Mouse (Mus musculus) embryonic fibroblast, embryonic 13.5 days (primary cell): ENCODE data around the gene Nipal4.

ENCODE experiments used
- CTCF ChIP-seq: IDR thresholded peaks from 2 replicates; pipeline ENCODE4 v1.5.1; 2011; ENCODE audit warnings: mild to moderate bottlenecking, control low read depth, low read length, moderate library complexity, borderline replicate concordance; ENCODE audit not compliant: insufficient read depth
- POLR2A ChIP-seq: IDR thresholded peaks from 2 replicates; pipeline ENCODE4 v1.6.1; 2011; ENCODE audit warnings: low read depth, mild to moderate bottlenecking, control low read depth, low read length, moderate library complexity

DNA sequence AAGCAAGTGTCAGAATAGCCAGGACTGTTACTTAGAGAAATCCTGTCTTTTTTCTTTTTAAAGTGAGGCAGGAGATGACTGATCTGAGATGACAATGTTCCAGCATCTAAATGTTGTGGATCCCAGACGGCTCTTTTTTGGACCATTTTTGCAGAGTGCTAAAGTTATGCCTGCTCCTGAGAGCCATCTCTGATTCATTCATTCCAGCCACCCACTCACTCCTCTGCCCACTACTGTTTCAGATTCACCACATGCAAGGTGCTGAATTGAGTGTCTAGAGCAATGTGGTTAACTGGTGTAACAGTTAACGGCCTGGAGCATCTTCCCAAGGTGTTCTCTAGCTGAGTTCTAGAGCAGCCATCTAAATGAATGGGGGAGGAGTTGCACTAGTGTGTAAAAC lies 31.4 kb downstream of the Nipal4 start:
- TF ChIP-seq CTCF (no peak), POLR2A (no peak)
